Mouse (Mus musculus) hindbrain, embryonic 13.5 days (tissue): ENCODE measurements around the gene Ptch1. TPM values are rescaled to one million over a fixed set of nuclear protein-coding genes. Genes with fewer than 3 reads are reported as not detected.

Source experiments
- ATAC-seq: fragments of 200-750 bp; cut with Nextera tagmentation; 2 replicates; pipeline ENCODE4 v1.8.0; 2017; ENCODE audit warnings: moderate TSS enrichment; ENCODE audit not compliant: low FRiP score
- H3K27ac ChIP-seq: fragments of 300-500 bp; sonication (generic); 2 replicates; pipeline ENCODE4 v1.5.1; 2015; ENCODE audit warnings: inconsistent platforms, mild to moderate bottlenecking, moderate library complexity
- H3K27me3 ChIP-seq: fragments of 300-500 bp; sonication (generic); 2 replicates; pipeline ENCODE4 v1.6.1; 2015; ENCODE audit warnings: mild to moderate bottlenecking, inconsistent platforms
- H3K36me3 ChIP-seq: fragments of 300-500 bp; sonication (generic); 2 replicates; pipeline ENCODE4 v1.6.1; 2015; ENCODE audit warnings: mild to moderate bottlenecking, inconsistent platforms
- H3K4me1 ChIP-seq: fragments of 300-500 bp; sonication (generic); replicated peaks from 2 replicates; pipeline ENCODE4 v1.6.1; 2015; ENCODE audit warnings: inconsistent platforms
- H3K4me2 ChIP-seq: fragments of 300-500 bp; sonication (generic); 2 replicates; pipeline ENCODE4 v1.6.1; 2015; ENCODE audit warnings: inconsistent platforms, mild to moderate bottlenecking, moderate library complexity
- H3K4me3 ChIP-seq: fragments of 300-500 bp; sonication (generic); 2 replicates; pipeline ENCODE4 v1.5.1; 2015; ENCODE audit warnings: mild to moderate bottlenecking, inconsistent platforms
- H3K9ac ChIP-seq: fragments of 300-500 bp; sonication (generic); 2 replicates; pipeline ENCODE4 v1.6.1; 2015; ENCODE audit warnings: mild to moderate bottlenecking, inconsistent platforms
- H3K9me3 ChIP-seq: fragments of 300-500 bp; sonication (generic); 2 replicates; pipeline ENCODE4 v1.6.1; 2016; ENCODE audit warnings: inconsistent platforms
- WGBS: fragments of 180-500 bp; shearing (Covaris S2); methylation state at CpG from one replicate; pipeline ENCODE4 v1.1.7; 2015; 5-methylcytosine and 5-hydroxymethylcytosine counted together
- polyA plus RNA-seq: library from polyadenylated mRNA; unstranded; fragments of >200 nt; fragmentation: Nextera tagmentation; extraction: Ambion mirVana; gene quantifications from 2 replicates; pipeline ENCODE4 v1.2.1, GENCODE M21; 2015

Ptch1 gene
- polyA plus RNA-seq, 1 experiment from 2014 or later = 18.0 TPM

- no peaks in the 10 kb centered on the region for H3K27me3 ChIP-seq
- no peak overlapping the region for H3K9ac ChIP-seq
- H3K4me3 ChIP-seq = no peak overlapping the region
- 87% methylated on average over 6 of the region's 6 CpGs for WGBS
- H3K27ac ChIP-seq = no peak overlapping the region
- ATAC-seq = no peak
- no peaks in the 10 kb centered on the region for H3K9me3 ChIP-seq
- no peaks in the 10 kb centered on the region for H3K4me1 ChIP-seq
- peaks cover 42% of the 10 kb centered on the region for H3K36me3 ChIP-seq
- H3K4me2 ChIP-seq = no peak overlapping the region
Measured at GRCm38 (mm10) chr13:63507001-63507556, 66.3 kb downstream of the Ptch1 start.

DNA sequence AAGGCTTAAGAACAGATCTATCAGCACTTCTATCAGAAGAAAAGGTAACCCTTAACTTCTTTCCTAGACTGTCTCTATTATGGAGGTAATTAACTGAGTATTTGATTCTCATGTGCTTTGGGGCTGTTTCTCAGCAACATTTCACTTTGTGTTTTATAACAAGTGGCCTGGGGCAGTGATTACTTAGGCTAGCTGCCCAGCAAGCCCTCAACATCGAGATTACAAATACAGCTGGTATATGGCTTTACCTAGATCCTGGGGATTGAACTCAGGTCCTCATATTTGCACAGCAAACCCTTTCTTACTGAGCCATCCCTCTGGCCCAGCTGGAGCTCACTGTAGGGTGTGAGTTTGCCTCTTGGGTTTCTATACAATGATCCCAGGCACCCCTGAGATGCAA is 67.0 kb downstream of the Ptch1 start:
- Histone ChIP-seq H3K9me3 (no peaks in the 10 kb centered on the region), H3K4me2 (no peak overlapping the region), H3K9ac (no peak overlapping the region), H3K27ac (no peak overlapping the region), H3K27me3 (no peaks in the 10 kb centered on the region), H3K36me3 (peaks cover 34% of the 10 kb centered on the region), H3K4me3 (no peak overlapping the region), H3K4me1 (no peaks in the 10 kb centered on the region)
- ATAC-seq = no peak
- 48% methylated on average over 1 of the region's 1 CpGs for WGBS

GRCm38 (mm10) chr13:63502391-63502790 is 71.0 kb downstream of the Ptch1 start:
- 93% methylated on average over 2 of the region's 2 CpGs for WGBS
- no peak for ATAC-seq
- no peaks in the 10 kb centered on the region for H3K36me3 ChIP-seq
- H3K9me3 ChIP-seq = no peaks in the 10 kb centered on the region
- no peak overlapping the region for H3K4me2 ChIP-seq
- no peak overlapping the region for H3K9ac ChIP-seq
- no peak overlapping the region for H3K4me3 ChIP-seq
- H3K27me3 ChIP-seq = 0 out of 2 replicates have a peak, but pooled peaks cover 4% of the 10 kb centered on the region
- H3K27ac ChIP-seq = no peak overlapping the region; the same call in 1 of the 2 replicates
- H3K4me1 ChIP-seq = no peaks in the 10 kb centered on the region

DNA sequence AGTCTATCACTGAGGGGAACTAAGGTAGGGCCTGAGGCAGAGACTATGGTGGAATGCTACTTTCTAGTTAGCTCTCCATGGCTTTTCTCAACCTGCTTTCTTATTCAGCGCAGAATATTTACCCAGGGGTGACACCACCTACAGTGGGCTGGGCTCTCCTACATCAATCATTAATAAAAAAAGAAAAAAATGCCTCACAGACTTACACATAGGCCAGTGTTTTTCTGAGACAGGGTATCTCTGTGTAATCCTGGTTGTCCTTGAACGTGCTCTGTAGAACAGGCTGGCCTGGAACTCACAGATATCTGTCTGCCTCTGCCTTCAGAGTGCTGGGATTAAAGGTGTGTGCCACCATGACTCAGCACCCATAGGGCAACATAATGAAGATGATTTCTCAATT is 73.9 kb downstream of the Ptch1 start:
- H3K9ac ChIP-seq = no peak overlapping the region
- H3K27ac ChIP-seq = no peak overlapping the region
- H3K4me3 ChIP-seq = no peak overlapping the region
- 0 out of 2 replicates have a peak, but pooled peaks cover 4% of the 10 kb centered on the region for H3K27me3 ChIP-seq
- no peaks in the 10 kb centered on the region for H3K36me3 ChIP-seq
- WGBS = 97% methylated on average over 2 of the region's 2 CpGs
- H3K9me3 ChIP-seq = no peaks in the 10 kb centered on the region
- peaks cover 10% of the 10 kb centered on the region for H3K4me1 ChIP-seq
- ATAC-seq = no peak
- H3K4me2 ChIP-seq = no peak overlapping the region

DNA sequence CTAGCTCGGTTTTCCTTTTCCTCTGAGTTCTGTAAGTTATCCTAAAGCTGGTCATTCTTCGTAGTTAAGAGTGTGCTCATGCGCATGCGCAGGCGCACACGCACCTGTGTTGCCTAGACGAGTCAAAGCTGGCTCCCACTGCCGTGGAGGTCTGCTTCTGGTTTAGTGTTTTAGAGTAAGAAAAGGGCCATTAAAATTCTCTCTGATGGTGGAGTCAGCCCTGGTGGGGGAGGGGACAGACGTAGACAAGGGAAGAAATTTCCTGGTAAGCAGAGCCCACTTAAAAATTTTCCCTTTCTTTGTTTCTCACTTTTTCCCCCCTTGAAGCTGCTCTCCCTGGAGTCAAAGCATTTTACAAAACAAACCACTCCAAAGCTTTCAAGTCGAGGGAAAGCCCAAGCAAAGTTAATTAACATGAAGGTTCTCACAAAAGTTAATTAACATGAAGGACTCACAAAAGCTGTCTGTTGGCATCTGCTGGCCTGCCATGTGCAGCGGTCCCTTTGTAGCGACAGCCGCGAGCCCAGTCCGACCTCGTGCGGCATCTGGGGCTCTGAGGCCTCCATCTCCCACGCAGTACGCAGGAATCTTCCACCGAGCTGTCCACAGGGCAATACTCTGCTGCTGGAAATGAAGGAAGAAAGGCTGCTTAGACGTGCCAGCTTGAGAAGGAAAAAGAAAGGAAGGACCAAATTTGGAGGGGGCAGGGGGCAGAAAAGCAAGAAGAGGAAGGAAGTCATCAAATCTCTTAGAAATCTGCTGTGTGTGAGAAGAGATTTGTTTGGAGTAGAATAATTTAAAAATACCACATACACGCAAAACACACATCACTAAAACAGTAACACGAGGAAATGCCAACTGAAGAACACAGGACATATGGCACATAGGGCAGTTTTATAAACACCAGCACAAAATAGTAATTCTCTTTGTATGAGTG is 76.5 kb downstream of the Ptch1 start, which contains the start of gene Fancc:
Fancc (minus strand) TSS at position 633 of the 937 bp plus-strand sequence.
- WGBS = 16% methylated on average over 23 of the region's 23 CpGs
- Histone ChIP-seq H3K4me1 (peaks cover 10% of the 10 kb centered on the region), H3K4me3 (peak within 1 kb of the TSS; percentile 4; the same call in 1 of the 2 replicates), H3K27ac (peak within 1 kb of the TSS; percentile 50; the same call in 1 of the 2 replicates), H3K9me3 (no peaks in the 10 kb centered on the region), H3K36me3 (no peaks in the 10 kb centered on the region), H3K27me3 (0 out of 2 replicates have a peak, but pooled peaks cover 4% of the 10 kb centered on the region), H3K9ac (no peak within 1 kb of the TSS), H3K4me2 (peak within 1 kb of the TSS; percentile 38)
- ATAC-seq = peak; percentile 85

DNA sequence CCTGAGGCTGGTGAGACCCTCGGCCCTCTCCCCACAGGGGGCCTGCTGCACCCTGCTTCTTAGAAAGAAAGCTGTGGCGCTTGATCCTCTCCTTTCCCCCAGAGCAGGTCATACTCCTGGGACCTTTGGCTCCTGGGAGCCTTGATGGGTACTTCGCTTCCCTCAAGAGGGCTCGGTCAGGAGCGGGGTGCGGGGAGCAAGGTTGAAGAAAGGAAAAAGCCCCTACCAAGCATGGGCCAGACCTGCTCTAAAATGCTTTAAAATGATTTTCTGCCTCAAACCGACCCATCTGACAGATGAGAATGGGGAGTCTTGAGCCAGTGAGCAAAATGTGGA is 85.7 kb downstream of the Ptch1 start:
- H3K9me3 ChIP-seq = no peaks in the 10 kb centered on the region
- H3K36me3 ChIP-seq = no peaks in the 10 kb centered on the region
- H3K4me3 ChIP-seq = no peak overlapping the region
- ATAC-seq = peak; percentile 29
- 23% methylated on average over 7 of the region's 7 CpGs for WGBS
- no peak overlapping the region for H3K9ac ChIP-seq
- no peak overlapping the region for H3K4me2 ChIP-seq
- 0 out of 2 replicates have a peak, but pooled peaks cover 4% of the 10 kb centered on the region for H3K27me3 ChIP-seq
- H3K4me1 ChIP-seq = peaks cover 19% of the 10 kb centered on the region
- no peak overlapping the region for H3K27ac ChIP-seq

DNA sequence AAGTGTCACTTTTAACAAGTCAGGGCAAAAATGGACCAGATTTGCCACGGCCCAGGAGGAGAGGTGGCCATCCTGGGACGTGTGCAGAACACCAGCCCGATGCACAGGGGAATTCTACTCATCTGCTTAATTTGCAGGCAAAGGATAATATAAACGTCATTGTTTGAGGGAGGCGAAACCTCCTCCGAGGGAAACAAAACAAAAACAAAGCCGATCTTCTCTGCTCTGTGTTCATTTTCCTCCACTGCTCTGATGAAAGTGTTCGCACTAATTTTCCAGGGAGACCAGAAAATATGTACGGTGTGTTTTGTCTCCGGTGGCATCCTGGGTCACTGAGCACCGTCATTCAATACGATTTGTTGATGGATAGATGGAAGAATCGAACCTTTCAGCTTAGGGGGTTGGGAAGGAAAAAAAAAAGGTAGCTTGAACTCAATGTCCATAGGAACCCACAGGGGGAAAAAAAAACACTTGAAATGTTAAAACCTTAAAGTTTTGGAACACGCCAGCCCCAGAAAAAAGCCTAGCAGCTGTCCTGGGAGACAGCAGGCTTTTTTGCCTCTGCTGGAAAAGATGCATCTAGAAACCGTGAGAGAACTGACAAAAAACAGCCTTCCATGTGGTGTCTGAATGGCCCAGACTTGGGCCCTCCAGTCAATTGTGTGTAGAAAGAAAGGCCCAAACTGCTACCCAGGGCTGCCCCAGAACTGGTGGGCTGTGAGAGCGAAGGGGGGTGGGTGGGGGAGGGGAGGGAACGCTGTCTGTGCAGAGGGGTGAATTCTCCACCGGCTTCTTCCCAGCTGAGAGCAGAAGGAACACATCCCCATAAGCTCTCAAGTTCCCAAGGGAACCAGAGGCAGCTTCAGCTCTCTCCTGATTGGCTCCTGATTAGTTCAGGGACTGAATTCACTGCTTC is 86.3 kb downstream of the Ptch1 start:
- no peaks in the 10 kb centered on the region for H3K36me3 ChIP-seq
- H3K27me3 ChIP-seq = 0 out of 2 replicates have a peak, but pooled peaks cover 4% of the 10 kb centered on the region
- H3K27ac ChIP-seq = peak overlapping the region; percentile 64
- WGBS = 2% methylated on average over 18 of the region's 18 CpGs
- H3K9me3 ChIP-seq = no peaks in the 10 kb centered on the region
- peak overlapping the region; percentile 52 for H3K4me2 ChIP-seq
- peaks cover 19% of the 10 kb centered on the region for H3K4me1 ChIP-seq
- H3K4me3 ChIP-seq = peak overlapping the region; percentile 25
- peak; percentile 86 for ATAC-seq
- peak overlapping the region; percentile 29; the same call in 1 of the 2 replicates for H3K9ac ChIP-seq

DNA sequence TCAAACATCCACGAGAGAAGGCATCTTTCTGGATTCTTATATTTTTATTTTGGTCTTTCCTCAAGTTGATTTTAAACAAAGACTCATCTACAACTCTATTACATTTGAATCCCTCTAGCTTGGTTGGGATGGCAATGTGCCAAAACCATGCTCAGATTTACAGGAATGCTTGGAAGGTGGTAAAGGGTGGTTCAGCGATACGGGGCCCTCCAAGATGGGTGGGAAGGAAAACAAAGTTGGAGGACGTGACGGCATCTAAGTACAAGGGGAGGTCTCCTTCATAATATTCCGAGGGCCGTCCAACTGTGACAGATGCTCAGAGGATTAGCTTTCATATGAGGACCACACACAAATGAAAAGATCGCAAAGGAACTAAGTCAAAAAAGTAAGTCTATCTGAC is 98.0 kb downstream of the Ptch1 start:
- no peaks in the 10 kb centered on the region for H3K4me1 ChIP-seq
- WGBS = 85% methylated on average over 8 of the region's 8 CpGs
- ATAC-seq = no peak
- no peaks in the 10 kb centered on the region for H3K27me3 ChIP-seq
- H3K4me2 ChIP-seq = no peak overlapping the region
- H3K4me3 ChIP-seq = no peak overlapping the region
- H3K36me3 ChIP-seq = no peaks in the 10 kb centered on the region
- no peak overlapping the region for H3K9ac ChIP-seq
- no peaks in the 10 kb centered on the region for H3K9me3 ChIP-seq
- H3K27ac ChIP-seq = no peak overlapping the region

Other genes starting within 250 kb of the Ptch1 start
- 15.7 and 16.3 TPM in 2 replicates for gene Fancc, start 76.3 kb downstream of the Ptch1 start, polyA plus RNA-seq
- gene Ercc6l2, start 241.6 kb upstream of the Ptch1 start, polyA plus RNA-seq = 17.3 and 18.2 TPM in 2 replicates